Mouse (Mus musculus) liver, embryonic 12.5 days (tissue): Measurements from ENCODE around the gene Hsd3b5. TPM values are rescaled to one million over a fixed set of nuclear protein-coding genes. Genes with fewer than 3 reads are reported as not detected.
A peak's percentile ranks its signal among the peaks of the same experiment; 100 is the strongest.
"Not testable (repeated sequence)": the region's sequence is repeated elsewhere in the genome, so short reads cannot be mapped to it uniquely, and the experiment has no call there.

Experiments used
- ATAC-seq: fragments of 200-750 bp; cut with Nextera tagmentation; 2 replicates; pipeline ENCODE4 v1.8.0; 2017; ENCODE audit warnings: moderate number of reproducible peaks, mild to moderate bottlenecking, moderate library complexity
- H3K27ac ChIP-seq: fragments of 300-500 bp; sonication (generic); 2 replicates; pipeline ENCODE4 v1.5.1; 2016; ENCODE audit warnings: mild to moderate bottlenecking
- H3K27me3 ChIP-seq: fragments of 300-500 bp; sonication (generic); replicated peaks from 2 replicates; pipeline ENCODE4 v1.6.1; 2016; ENCODE audit warnings: mild to moderate bottlenecking, moderate library complexity
- H3K36me3 ChIP-seq: fragments of 300-500 bp; sonication (generic); 2 replicates; pipeline ENCODE4 v1.6.1; 2016; ENCODE audit warnings: mild to moderate bottlenecking, moderate library complexity
- H3K4me1 ChIP-seq: fragments of 300-500 bp; sonication (generic); 2 replicates; pipeline ENCODE4 v1.6.1; 2016
- H3K4me2 ChIP-seq: fragments of 300-500 bp; sonication (generic); 2 replicates; pipeline ENCODE4 v1.6.1; 2016; ENCODE audit warnings: mild to moderate bottlenecking, moderate library complexity
- H3K4me3 ChIP-seq: fragments of 300-500 bp; sonication (generic); 2 replicates; pipeline ENCODE4 v1.5.1; 2016; ENCODE audit warnings: mild to moderate bottlenecking, moderate library complexity
- H3K9ac ChIP-seq: fragments of 300-500 bp; sonication (generic); 2 replicates; pipeline ENCODE4 v1.6.1; 2016; ENCODE audit warnings: mild to moderate bottlenecking, moderate library complexity
- H3K9me3 ChIP-seq: fragments of 300-500 bp; sonication (generic); replicated peaks from 2 replicates; pipeline ENCODE4 v1.6.1; 2016; ENCODE audit warnings: mild to moderate bottlenecking, moderate library complexity
- WGBS: fragments of 180-500 bp; shearing (Covaris S2); methylation state at CpG from one replicate; pipeline ENCODE4 v1.1.7; 2016; ENCODE audit not compliant: insufficient replicate concordance; 5-methylcytosine and 5-hydroxymethylcytosine counted together
- polyA plus RNA-seq: library from polyadenylated mRNA; unstranded; fragments of >200 nt; fragmentation: Nextera tagmentation; extraction: Ambion mirVana; gene quantifications from 2 replicates; pipeline ENCODE4 v1.2.1, GENCODE M21; 2016

Hsd3b5 gene
- 0.07 TPM in 1 of 2 replicates, not detected in the other for polyA plus RNA-seq

DNA sequence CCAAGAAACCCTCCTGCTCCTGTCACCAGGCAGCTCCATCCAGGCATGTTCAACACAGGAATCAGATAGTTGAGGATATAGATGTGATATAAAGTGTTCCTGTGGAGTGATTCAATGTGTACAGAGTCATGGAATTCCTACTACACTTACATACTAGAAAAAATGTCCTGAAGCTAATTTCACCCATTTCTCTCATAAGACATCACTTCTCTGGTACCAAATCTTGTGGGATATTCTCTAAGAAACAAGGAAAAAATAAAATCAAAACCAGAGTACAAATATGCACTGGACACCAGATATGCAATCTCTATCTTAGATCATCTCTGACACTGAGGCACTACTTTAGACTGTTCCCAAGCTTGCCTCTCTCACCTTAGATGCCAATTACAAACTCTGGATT lies at the start of gene Hsd3b5:
Gene Hsd3b5, minus strand, starts transcription at position 101 of the 400 bp plus-strand sequence.
- Histone ChIP-seq H3K9me3 (no peaks in the 10 kb centered on the region), H3K27ac (no peak within 1 kb of the TSS), H3K4me2 (no peak within 1 kb of the TSS), H3K9ac (no peak within 1 kb of the TSS), H3K4me1 (no peaks in the 10 kb centered on the region), H3K27me3 (no peaks in the 10 kb centered on the region), H3K36me3 (no peaks in the 10 kb centered on the region), H3K4me3 (no peak within 1 kb of the TSS)
- ATAC-seq, result no peak

DNA sequence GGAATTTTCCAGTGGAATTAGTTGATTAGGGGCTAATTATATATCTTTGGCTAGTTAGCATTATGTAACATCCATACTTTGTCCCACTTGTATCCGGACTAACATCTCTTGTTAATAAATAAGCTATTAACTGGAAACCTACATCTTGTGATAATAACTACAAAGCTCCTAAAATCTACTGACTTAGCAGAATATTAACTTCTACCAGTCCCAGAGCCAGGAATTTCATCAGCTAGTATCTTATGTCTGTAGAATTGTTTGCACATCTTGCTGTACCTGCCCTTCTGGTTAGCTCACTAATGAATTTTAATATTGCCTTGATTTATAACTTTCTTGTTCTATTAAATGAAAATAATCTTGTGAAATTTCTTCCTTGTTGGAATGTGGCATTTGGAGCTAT lies 5.1 kb upstream of the Hsd3b5 start:
- H3K4me3 ChIP-seq, result no peak overlapping the region
- no peak overlapping the region for H3K27ac ChIP-seq
- no peaks in the 10 kb centered on the region for H3K36me3 ChIP-seq
- no peak overlapping the region for H3K4me2 ChIP-seq
- H3K4me1 ChIP-seq, result no peaks in the 10 kb centered on the region
- no peak for ATAC-seq
- no peaks in the 10 kb centered on the region for H3K27me3 ChIP-seq
- H3K9ac ChIP-seq, result no peak overlapping the region
- 58% methylated on average over 1 of the region's 1 CpGs for WGBS
- H3K9me3 ChIP-seq, result no peaks in the 10 kb centered on the region

DNA sequence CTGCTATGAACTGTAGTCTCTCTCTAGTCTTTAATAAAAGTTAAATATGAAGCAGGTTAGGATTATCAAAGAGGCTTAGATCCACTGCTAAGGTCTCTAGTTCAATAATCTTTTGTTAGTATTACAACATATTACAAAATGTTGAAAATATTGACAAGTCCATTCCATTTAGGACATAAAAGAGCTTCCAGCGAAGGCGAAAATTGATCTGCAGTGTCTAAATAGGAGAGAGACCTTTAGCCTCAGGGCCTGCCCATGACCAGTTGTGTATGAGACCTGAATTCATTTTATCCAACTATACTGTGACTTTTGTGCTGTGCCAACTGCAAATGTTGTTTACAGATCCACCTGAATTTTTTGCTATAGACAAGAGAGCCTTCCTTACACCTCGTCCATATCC lies 419 bp downstream of the Hsd3b5 start:
- 61% methylated on average over 3 of the region's 3 CpGs for WGBS
- Histone ChIP-seq H3K36me3 (no peaks in the 10 kb centered on the region), H3K9me3 (no peaks in the 10 kb centered on the region), H3K9ac (no peak overlapping the region), H3K4me3 (no peak overlapping the region), H3K27ac (no peak overlapping the region), H3K4me1 (no peaks in the 10 kb centered on the region), H3K27me3 (no peaks in the 10 kb centered on the region), H3K4me2 (no peak overlapping the region)
- ATAC-seq, result no peak

DNA sequence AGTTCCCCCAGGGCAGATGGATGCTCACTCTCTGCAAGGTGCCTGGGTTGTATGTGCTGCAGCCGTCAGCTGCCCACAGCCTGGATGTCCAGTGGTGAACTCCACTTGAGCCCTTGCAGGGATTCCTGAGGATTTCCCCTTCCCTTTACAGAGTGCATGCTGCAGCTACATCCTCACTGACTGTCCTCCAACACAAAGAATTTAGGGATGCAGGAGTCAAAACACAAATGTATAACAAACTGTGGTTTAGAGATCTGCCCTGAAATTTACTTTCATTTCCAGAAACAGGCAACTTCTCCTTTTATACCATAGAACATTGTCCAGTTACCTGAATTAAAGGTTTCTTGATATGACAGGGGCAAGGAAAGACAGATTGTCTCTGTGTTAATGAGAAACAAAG lies 13.3 kb downstream of the Hsd3b5 start:
- not testable (repeated sequence) for H3K27ac ChIP-seq, H3K36me3 ChIP-seq, H3K9me3 ChIP-seq, H3K4me1 ChIP-seq, ATAC-seq, H3K4me3 ChIP-seq, H3K9ac ChIP-seq, H3K27me3 ChIP-seq, H3K4me2 ChIP-seq
- WGBS, result 67% methylated on average over 1 of the region's 1 CpGs

DNA sequence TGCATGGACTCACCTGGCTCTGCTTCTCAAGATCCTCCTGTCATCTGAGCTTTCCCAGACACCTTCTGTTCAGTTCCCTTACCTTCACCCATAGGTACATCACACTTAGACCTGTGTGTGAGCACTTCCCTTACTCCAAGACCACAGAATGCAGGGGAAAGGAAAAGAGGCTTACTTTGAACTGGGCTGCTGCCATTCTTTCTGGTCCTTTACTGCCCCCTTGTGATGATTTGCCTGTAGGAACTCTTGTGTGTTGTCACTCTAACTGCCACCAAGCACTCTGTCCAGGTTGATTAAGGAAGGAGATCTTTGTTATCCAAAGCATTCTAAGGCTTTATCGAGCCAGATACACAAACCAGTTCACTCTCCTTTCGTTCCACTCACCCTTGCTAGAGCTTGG lies 13.8 kb downstream of the Hsd3b5 start:
- not testable (repeated sequence) for H3K36me3 ChIP-seq, H3K27me3 ChIP-seq, H3K4me1 ChIP-seq, H3K4me2 ChIP-seq, H3K9me3 ChIP-seq, H3K27ac ChIP-seq, H3K4me3 ChIP-seq, H3K9ac ChIP-seq
- ATAC-seq, result peak; percentile 15; the same call in 1 of the 2 replicates
- WGBS, result 18% methylated on average over 2 of the region's 2 CpGs

DNA sequence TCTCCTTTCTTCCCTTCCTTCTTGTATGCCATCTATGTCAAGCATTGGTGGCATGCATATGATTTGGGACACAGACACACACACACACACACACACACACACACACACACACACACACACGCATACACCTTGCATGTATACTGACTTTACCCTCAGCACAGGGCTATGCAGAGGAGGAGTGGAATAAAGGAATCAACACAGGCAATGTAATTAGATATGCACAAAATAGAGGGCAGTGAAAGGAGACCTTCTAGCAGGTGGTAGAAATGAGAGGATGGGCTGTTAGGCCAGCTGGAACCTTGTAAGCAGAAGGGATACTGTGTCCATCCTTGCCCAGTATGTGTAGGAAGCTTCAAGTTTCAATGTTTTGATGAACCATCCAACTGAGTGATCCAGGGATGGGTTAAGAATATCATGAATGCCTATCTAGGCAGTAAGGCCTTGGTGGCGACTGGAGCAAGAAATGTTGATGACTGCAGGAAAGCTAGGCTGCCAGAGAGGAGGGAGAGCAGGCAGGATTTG lies 15.6 kb downstream of the Hsd3b5 start:
- 51% methylated on average over 2 of the region's 2 CpGs for WGBS
- not testable (repeated sequence) for H3K27me3 ChIP-seq, H3K27ac ChIP-seq, H3K4me2 ChIP-seq, H3K9me3 ChIP-seq, H3K4me1 ChIP-seq, ATAC-seq, H3K9ac ChIP-seq, H3K4me3 ChIP-seq, H3K36me3 ChIP-seq

DNA sequence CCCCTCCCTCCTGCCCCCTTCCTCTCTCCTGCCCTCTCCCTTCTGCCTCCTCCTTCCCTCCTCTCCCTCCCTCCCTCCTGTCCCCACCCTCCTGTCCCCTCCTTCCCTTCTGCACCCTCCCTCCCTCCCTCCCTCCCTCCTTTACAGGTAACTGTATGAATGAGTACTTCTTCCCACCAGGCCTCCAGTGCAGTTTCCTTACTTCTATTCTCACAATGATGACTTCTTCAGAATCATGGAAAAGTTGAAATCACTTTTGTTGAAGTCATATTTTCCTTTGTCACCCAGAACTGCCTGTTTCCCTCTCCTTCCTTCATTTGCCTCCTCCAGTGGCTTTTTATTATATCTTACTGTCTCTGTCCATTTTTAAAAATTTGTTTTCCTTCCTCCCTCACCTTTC lies 16.1 kb downstream of the Hsd3b5 start:
- no peak overlapping the region for H3K9ac ChIP-seq
- no peak for ATAC-seq
- no peaks in the 10 kb centered on the region; the same call in 1 of the 2 replicates for H3K9me3 ChIP-seq
- no peaks in the 10 kb centered on the region for H3K27me3 ChIP-seq
- no peaks in the 10 kb centered on the region for H3K4me1 ChIP-seq
- H3K27ac ChIP-seq, result no peak overlapping the region
- no peak overlapping the region for H3K4me3 ChIP-seq
- no peak overlapping the region for H3K4me2 ChIP-seq
- H3K36me3 ChIP-seq, result no peaks in the 10 kb centered on the region

DNA sequence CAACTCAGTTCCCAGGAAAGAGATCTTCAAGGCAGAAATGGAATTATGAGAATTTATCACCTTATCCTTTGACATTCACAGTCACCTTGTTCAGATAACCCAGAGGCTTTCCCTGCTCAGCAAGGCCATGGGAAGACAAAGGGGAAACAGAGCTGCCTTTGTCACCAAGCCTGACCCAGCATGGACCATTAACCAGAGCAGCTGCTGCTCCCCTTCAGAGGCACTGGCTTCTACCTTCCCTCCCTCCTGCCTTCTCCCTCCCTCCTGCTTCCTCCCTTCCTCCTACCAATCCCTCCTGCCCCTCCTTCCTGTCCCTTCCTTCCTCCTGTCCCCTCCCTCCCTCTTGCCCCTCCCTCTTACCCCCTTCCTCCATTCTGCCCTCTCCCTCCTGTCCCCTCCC lies 16.5 kb downstream of the Hsd3b5 start:
- not testable (repeated sequence) for H3K36me3 ChIP-seq, H3K4me1 ChIP-seq, H3K9me3 ChIP-seq, H3K4me2 ChIP-seq, H3K27ac ChIP-seq, H3K9ac ChIP-seq, H3K4me3 ChIP-seq, ATAC-seq, H3K27me3 ChIP-seq

DNA sequence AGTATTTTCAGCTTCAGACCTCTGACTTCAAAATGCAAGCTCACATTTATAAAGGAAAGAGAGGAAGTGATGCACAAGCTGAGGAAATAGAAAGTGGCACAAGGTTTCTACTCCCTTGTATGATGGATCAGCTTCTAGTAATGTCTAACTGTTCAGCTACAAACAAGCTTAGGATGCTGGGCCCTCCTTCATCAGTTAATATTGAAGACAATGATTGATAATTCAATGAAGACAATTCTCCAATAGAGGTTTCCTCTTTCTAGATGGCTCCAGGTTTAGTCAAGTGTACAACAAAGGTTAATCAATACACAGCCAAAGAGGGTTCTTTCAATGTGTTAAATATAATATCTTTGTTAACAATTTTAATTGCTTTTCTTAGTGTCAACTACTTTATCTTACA lies 41.3 kb downstream of the Hsd3b5 start, which contains the start of gene Gm10681:
Gene Gm10681, minus strand, starts transcription at position 101 of the 400 bp plus-strand sequence.
- Histone ChIP-seq H3K27me3 (no peaks in the 10 kb centered on the region), H3K9me3 (no peaks in the 10 kb centered on the region), H3K4me1 (no peaks in the 10 kb centered on the region), H3K36me3 (no peaks in the 10 kb centered on the region), H3K27ac (0 out of 2 replicates have a peak within 1 kb of the TSS, but pooled peaks have one; percentile 41), H3K9ac (no peak within 1 kb of the TSS), H3K4me3 (no peak within 1 kb of the TSS), H3K4me2 (no peak within 1 kb of the TSS)
- no peak for ATAC-seq

DNA sequence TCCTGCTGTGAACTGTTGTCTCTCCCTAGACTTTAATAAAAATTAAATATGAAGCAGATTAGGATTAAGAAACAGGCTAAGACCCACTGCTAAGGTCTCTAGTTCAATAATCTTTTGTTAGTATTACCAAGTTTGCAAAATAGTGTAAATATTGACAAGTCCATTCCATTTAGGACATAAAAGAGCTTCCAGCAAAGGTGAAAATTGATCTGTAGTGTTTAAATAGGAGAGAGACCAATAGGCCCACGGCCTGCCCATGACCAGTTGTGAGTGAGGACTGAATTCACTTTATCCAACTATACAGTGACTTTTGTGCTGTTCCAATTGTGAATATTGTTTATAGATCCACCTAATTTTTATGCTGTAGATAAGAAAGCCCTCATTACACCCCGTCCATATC lies 42.3 kb downstream of the Hsd3b5 start:
- WGBS, result 45% methylated on average over 2 of the region's 2 CpGs
- Histone ChIP-seq H3K9me3 (no peaks in the 10 kb centered on the region), H3K4me2 (no peak overlapping the region), H3K4me3 (no peak overlapping the region), H3K4me1 (no peaks in the 10 kb centered on the region), H3K9ac (no peak overlapping the region), H3K36me3 (no peaks in the 10 kb centered on the region), H3K27me3 (no peaks in the 10 kb centered on the region), H3K27ac (0 out of 2 replicates have a peak overlapping the region, but pooled peaks have one; percentile 41)
- ATAC-seq, result 0 out of 2 replicates have a peak, but pooled peaks have one; percentile 49

DNA sequence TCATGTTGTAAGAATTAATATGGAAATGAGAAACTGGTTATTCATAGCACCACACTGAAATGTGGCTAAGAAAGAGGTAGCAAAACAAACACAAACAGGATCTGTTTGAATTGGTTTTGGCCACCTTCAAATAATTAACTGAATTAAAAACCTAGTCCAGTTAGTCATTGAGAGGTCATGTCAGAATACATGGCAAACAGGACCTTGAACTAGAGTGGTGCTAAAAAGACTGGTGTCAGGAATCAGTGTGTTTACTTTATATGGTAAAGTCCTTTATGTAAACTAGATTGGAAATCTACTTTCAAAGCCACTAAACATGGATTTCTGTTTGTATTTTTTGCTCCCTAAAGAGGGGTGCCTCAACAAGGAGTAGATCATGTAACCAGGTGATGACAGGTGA lies 47.4 kb downstream of the Hsd3b5 start:
- H3K27ac ChIP-seq, H3K4me3 ChIP-seq, H3K4me2 ChIP-seq, H3K36me3 ChIP-seq, H3K9ac ChIP-seq, H3K4me1 ChIP-seq, ATAC-seq, H3K27me3 ChIP-seq, H3K9me3 ChIP-seq: not testable (repeated sequence)

DNA sequence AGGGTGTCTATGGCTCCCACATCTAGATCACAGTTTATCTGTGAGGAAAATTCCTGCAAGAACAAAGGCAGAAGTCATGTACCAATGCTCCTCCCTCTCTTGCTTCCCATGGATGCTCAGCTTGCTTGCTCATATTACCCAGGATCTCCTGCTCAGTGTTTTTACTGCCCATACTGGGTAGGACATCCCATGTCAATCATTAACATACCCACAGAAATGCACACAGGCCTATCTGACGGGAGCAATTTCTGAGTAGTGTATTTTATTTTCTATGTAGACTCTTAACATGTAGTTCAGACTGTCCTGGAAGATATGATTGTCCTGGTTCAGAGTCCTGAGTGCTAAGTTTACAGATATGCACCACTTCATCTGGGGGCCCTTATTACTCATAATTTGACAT lies 47.9 kb downstream of the Hsd3b5 start:
- H3K4me1 ChIP-seq, H3K27ac ChIP-seq, ATAC-seq, H3K27me3 ChIP-seq, H3K4me2 ChIP-seq, H3K9me3 ChIP-seq, H3K9ac ChIP-seq, H3K4me3 ChIP-seq, H3K36me3 ChIP-seq: not testable (repeated sequence)
- no CpG with 5 or more reads among the region's 1 CpGs for WGBS

DNA sequence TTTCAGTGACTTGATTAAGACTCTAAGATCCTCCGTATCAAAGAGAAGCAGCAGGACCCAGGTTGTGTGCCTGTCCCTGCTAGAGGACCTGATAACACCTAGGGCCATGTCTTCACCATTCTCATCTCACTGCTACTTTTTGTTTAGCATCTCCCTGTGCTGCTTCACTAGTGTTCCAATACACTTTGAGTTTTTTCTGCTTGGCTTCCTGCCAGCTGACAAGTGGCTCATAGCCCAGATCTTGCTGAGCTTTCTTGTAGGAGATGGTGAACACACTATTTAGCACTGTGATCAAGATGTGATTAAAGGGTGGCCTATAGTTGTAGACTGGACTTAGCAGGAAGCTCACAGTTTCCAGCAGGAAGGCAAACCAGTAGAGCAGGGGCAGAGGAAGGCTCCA lies 49.0 kb downstream of the Hsd3b5 start:
- 60% methylated on average over 1 of the region's 1 CpGs for WGBS
- not testable (repeated sequence) for H3K36me3 ChIP-seq, H3K4me2 ChIP-seq, H3K9me3 ChIP-seq, H3K27me3 ChIP-seq, H3K4me1 ChIP-seq, H3K9ac ChIP-seq, H3K4me3 ChIP-seq, H3K27ac ChIP-seq, ATAC-seq
